Mouse (Mus musculus) spleen, adult 12 weeks (tissue): ENCODE data around the gene Trafd1.
"Not testable (repeated sequence)": the region's sequence is repeated elsewhere in the genome, so short reads cannot be mapped to it uniquely, and the experiment has no call there.

Experiments used
- DNase-seq: peaks from one replicate; pipeline ENCODE4 v3.0.0; 2022; ENCODE audit warnings: low spot score

Gene Trafd1

DNA sequence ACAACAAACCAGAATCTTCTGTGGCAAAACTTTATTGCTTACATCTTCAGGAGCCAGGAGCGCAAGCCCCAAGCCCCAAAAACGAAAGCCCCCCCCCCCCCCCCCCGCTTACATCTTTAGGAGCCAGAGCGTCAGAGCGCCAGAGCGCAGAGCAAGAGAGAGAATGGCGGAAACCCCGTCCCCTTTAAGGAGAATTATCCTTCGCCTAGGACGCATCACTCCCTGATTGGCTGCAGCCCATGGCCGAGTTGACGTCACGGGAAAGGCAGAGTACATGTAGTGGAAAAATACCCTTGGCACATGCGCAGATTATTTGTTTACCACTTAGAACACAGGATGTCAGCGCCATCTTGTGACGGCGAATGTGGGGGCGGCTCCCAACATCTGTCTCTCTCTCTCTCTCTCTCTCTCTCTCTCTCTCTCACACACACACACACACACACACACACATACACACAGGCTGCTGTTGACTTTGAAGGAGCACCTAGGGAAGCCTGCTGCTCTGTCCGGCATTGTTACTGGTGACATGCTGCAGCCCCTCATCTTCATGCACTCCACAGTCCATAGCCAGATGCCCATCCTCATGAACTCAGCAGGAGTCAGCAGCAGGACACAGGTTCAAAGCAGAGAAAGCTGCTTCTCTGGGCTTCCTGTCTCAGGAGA lies 55.1 kb downstream of the Trafd1 start:
- DNase-seq = not testable (repeated sequence)

DNA sequence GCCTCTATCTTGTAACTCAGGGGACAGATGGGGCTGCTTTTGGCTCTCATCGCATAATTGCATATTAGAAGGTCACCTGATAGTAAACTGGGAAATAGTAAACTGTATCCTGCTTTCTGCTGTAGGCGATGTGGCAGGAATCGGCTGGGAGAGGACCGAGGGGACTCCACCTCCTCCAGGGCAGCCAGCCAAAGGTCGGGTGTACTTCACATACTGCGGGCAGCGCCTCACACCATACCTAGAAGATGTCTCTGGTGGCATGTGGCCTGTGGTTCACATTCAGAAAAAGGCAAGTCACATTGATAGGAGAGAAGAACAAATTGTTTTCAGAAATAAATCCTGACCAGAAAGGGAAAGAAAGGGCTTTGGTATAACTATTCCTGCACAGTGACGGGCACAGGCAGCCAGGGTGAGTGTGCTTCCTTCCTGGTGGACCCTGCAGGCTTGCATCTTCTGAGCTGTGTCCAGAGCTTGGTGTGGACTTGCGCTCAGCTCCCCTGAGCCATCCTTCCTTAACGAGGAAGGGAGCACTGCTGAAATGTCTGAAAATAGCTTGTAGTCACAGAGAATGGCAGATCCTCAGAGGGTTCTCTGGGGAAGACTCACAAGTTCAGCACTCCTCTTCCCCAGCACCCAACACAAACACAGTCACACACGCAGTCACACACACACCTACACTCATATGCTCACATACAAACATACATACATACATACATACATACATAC lies 55.9 kb downstream of the Trafd1 start:
- DNase-seq = no peak

DNA sequence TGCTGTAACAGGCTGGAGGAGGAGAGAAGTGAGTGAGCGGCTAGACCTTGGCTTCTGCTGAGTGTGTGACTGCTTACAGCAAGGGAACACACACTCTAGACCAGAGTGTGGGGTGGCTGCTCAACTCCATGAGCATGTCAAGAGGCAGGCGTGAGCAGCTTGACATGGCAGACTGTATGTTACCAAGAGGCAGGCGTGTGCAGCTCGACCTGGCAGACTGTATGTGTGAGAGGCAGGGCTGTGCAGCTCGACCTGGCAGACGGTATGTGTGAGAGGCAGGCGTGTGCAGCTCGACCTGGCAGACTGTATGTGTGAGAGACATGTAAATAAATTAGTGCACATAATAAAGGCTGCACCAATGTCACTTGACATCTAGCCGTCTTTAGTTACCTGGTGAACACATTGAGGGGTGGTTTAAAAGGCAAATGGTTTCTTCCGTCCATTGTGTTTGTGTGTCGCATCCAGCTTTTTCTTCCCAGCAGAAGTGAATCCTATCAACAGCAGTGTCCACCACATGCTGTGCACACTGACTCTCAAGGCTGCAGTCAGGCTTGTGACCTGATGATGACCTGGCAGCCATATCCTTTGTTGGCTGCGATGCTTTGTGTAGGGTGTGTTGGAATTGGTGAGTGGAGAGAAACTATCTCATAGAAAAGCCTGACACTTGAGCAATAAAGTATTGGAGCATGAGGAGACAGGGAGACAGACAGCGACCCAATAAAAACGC lies 59.2 kb downstream of the Trafd1 start:
- no peak for DNase-seq
